Comparison of ENCODE assay signal across 8 mouse cellular contexts in genomic region chr17:14904206-14904605, GRCm38 (mm10). TPM values are rescaled to one million over a fixed set of nuclear protein-coding genes. Genes with fewer than 3 reads are reported as not detected.
"Had no signal": no experiment of that assay in that cellular context is flagged by ENCODE, and none has a peak within 500 bp of the region (broad histone marks: within the 10 kb centered on the region; RNA-seq: fewer than 3 reads in every experiment).

No protein-coding gene starts in this region.

- H3K4me1 ChIP-seq: limb, embryonic 10.5 days; liver, embryonic 15.5 days; midbrain, embryonic 12.5 days had no signal

- H3K27ac ChIP-seq: left cerebral cortex, adult 2 months; liver, embryonic 15.5 days; midbrain, embryonic 12.5 days; stomach, postnatal 0 days had no signal

- H3K4me2 ChIP-seq: liver, embryonic 11.5 days; liver, embryonic 15.5 days; midbrain, embryonic 12.5 days had no signal

- H3K9ac ChIP-seq: liver, embryonic 15.5 days; midbrain, embryonic 12.5 days had no signal

- H3K9me3 ChIP-seq: limb, embryonic 10.5 days; liver, embryonic 15.5 days; midbrain, embryonic 12.5 days had no signal

- H3K4me3 ChIP-seq: left cerebral cortex, adult 2 months; limb, embryonic 10.5 days; liver, embryonic 15.5 days; midbrain, embryonic 12.5 days had no signal

- H3K36me3 ChIP-seq: limb, embryonic 10.5 days; liver, embryonic 15.5 days; midbrain, embryonic 12.5 days had no signal

RNA-seq across cellular contexts. Expression of gene Wdr27, which starts 38.8 kb away (rescaled TPM):
- total RNA-seq: megakaryocyte, adult 5-6 weeks; neutrophil, adult 5-6 weeks had no signal
